Mouse (Mus musculus): ENCODE data around the gene Scgb1b27. TPM values are rescaled to one million over a fixed set of nuclear protein-coding genes. Genes with fewer than 3 reads are reported as not detected.

Gene Scgb1b27
- total RNA-seq (2023), result not detected in 2 replicates

GRCm38 (mm10) chr7:34021183-34021582, at the start of gene Scgb1b27:
Gene Scgb1b27 (plus strand): TSS chr7:34021483.

GRCm38 (mm10) chr7:34013842-34014241, 7.4 kb upstream of the Scgb1b27 start, which contains the start of gene Scgb2b27:
Gene Scgb2b27 (minus strand): TSS chr7:34013942.

Other genes with a start within 250 kb of the Scgb1b27 start
- not detected in 2 replicates for gene Scgb2b26, start 76.4 kb upstream of the Scgb1b27 start, total RNA-seq (2023)
- gene Scgb2b27, start 7.5 kb upstream of the Scgb1b27 start, total RNA-seq (2023), result not detected in 2 replicates
- not detected in 2 replicates for gene Scgb1b30, start 73.9 kb downstream of the Scgb1b27 start, total RNA-seq (2023)
- gene Wtip, start 111.8 kb downstream of the Scgb1b27 start, total RNA-seq (2023), result 0.82 TPM in 1 of 2 replicates, not detected in the other
- gene Uba2, start 148.1 kb downstream of the Scgb1b27 start, total RNA-seq (2023), result 46.9 and 55.1 TPM in 2 replicates
- 12.2 and 16.2 TPM in 2 replicates for gene Pdcd2l, start 175.2 kb downstream of the Scgb1b27 start, total RNA-seq (2023)
- 844 and 975 TPM in 2 replicates for gene Gpi1, start 208.9 kb downstream of the Scgb1b27 start, total RNA-seq (2023)
- gene Gm6096, start 229.6 kb downstream of the Scgb1b27 start, total RNA-seq (2023), result not detected in 2 replicates

All from neutrophil, adult 65 days (primary cell).